Mouse (Mus musculus): Measurements from ENCODE around the gene Dglucy. TPM values are rescaled to one million over a fixed set of nuclear protein-coding genes. Genes with fewer than 3 reads are reported as not detected.

Dglucy gene
- 10 to 100 TPM; 30.5 to 32.2 TPM for total RNA-seq (2021)
- long read RNA-seq, experiment 1, transcript Dglucy-201 (13 exons, 3,295 nt): major isoform, 13 of 22 reads
- long read RNA-seq, experiment 1, partial matches to known transcripts: 0 of 22 reads
- long read RNA-seq, experiment 1, other reads (novel, unspliced or antisense): 9 of 22 reads
- long read RNA-seq, experiment 2, transcript Dglucy-201 (13 exons, 3,295 nt): major isoform, 21 of 33 reads
- long read RNA-seq, experiment 2, partial matches to known transcripts: 1 of 33 reads
- long read RNA-seq, experiment 2, other reads (novel, unspliced or antisense): 9 of 33 reads

GRCm38 (mm10) chr12:100778934-100779865 is at the start of gene Dglucy:
Dglucy (plus strand) TSS chr12:100779057.
- peak; percentile 94 for DNase-seq (ENCODE audit: low spot score)

- DNase-seq (ENCODE audit: low spot score): no peak
Observed at GRCm38 (mm10) chr12:100735156-100735555, 43.7 kb upstream of the Dglucy start.

- DNase-seq (ENCODE audit: low spot score): no peak
Observed at GRCm38 (mm10) chr12:100735581-100735980, 43.3 kb upstream of the Dglucy start.

- DNase-seq (ENCODE audit: low spot score): no peak
Observed at GRCm38 (mm10) chr12:100738498-100738897, 40.4 kb upstream of the Dglucy start.

- DNase-seq (ENCODE audit: low spot score): no peak
Observed at GRCm38 (mm10) chr12:100739011-100739570, 39.8 kb upstream of the Dglucy start.

DNA sequence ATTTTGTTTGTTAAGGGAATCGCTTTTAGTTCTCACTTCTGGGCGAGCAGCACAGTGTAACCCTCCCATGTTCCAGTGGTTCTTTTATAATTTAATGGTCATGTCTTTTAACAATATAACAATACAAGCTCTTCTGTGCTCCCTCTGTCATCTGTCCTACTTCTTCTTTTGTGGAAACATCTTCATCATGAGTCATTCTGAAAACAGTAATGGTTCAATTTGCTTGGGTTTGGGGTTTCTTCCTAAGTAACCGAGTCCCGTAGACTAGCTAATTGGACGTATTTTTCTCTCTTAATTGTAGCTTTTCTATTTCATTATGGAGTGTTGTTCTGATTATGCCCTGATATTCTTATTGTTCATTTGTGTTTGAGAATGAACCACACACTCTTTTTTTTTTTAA is 38.5 kb upstream of the Dglucy start:
- no peak for DNase-seq (ENCODE audit: low spot score)

DNA sequence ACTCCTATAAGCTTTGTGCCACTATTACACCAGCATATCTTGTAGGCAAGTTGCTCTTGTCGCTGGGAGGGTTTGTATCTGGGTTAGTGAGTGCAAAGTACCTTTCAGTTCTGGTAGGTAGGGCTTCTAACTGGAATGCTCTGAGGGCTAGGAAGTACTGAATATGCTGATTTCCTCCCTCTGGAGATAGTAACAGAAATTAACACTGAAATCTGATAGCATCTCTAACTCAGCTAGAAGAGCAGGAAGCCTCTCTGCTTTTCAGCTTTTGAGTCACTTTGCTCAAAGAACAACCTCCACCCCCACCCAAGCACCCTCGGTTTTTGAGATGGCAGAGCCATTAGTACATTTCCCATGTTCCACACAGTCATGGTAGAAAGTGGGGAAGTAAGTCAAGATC is 36.4 kb upstream of the Dglucy start:
- DNase-seq (ENCODE audit: low spot score): no peak

- no peak for DNase-seq (ENCODE audit: low spot score)
Observed at GRCm38 (mm10) chr12:100752977-100753376, 25.9 kb upstream of the Dglucy start.

DNA sequence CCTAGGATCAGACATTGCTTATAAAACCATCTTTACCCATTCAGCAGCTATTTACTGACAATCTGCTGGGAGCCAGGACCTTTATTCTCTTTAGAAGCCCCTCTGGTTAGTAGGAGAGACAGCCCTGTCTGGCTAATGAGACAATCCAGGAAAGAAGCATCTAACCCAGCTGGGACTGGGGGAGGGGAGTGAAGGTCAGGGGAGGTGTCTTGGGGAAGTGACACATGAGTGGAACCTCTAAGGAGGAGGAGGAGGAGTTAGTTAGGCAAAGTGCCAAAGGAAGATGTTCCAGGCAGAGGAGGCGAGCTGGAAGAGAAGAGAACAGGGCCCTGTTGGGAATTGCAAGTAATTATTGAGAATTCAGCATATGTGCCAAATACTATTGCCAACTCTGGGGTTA is 25.1 kb upstream of the Dglucy start:
- DNase-seq (ENCODE audit: low spot score): no peak

GRCm38 (mm10) chr12:100757427-100757826 is 21.4 kb upstream of the Dglucy start:
- no peak for DNase-seq (ENCODE audit: low spot score)

DNA sequence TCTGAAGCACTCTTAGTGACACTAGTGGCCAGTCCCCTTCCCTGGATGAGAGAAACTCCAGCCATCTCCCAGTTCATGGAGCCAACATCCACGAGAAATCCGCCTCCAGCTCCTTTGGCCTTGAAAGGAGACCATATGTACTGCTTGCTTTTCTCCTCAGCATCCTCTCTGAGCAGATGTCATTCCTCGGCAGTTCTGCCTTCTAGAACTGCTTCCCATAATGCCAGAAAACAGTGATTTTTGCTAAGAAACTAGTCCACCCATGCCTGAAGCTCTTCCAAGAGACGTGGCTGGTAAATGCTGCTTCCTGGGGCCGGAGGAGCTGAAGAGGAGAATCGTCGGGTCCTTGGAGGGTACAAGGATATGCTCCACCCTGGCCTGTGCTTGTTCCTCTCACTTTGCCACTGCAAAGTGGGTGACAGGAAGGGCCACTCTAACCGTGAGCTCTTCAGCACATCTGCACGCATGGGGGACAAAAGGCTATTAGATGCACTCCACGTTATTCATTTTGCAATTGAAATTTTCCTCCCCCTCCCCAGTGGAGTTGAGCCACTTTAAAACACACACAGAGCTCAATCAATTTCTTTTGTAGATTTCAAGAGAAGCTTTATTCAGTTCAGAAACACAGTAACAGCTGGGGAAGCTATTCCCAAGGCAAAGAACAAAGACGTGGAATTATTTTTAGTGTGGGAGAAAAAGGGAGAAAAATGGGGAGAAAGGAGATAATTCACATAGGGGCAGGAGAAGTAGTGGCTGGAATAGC is 16.0 kb upstream of the Dglucy start:
- DNase-seq (ENCODE audit: low spot score): no peak

DNA sequence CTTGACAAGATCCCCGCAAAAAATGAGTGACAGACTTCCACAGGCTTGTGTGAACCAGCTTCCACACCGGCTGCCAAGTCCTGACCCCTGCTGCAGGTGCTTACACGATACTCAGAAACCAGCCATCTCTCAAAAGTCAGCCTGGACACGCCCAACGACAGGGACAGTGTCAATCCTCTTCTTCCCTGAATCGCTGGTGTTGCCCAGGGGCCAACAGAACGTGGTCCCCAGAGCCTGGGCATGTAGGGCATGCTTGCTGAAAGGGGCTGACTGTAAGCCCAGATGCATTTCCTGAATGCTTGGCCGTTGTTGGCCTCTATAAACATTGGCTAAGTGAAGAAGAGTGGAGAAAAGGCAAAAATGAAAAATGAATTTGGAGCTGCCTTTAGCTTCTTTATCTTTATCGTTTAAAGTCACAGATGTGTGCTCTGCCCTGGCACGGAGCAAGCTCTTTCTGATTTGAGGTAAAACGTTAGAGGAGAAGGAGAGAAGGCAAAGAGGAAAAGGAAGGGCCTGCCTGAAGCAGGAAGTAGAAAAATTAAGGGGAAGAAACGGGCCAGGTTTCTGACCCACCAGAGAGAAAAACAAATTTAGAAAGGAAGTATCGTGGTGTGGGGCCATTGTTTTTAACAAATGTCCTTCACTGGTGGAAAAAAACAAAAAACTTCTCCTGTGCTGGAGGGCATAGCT is 14.4 kb upstream of the Dglucy start:
- no peak for DNase-seq (ENCODE audit: low spot score)

GRCm38 (mm10) chr12:100769871-100770270 is 9.0 kb upstream of the Dglucy start:
- DNase-seq (ENCODE audit: low spot score): no peak

GRCm38 (mm10) chr12:100770765-100771164 is 8.1 kb upstream of the Dglucy start:
- no peak for DNase-seq (ENCODE audit: low spot score)

DNA sequence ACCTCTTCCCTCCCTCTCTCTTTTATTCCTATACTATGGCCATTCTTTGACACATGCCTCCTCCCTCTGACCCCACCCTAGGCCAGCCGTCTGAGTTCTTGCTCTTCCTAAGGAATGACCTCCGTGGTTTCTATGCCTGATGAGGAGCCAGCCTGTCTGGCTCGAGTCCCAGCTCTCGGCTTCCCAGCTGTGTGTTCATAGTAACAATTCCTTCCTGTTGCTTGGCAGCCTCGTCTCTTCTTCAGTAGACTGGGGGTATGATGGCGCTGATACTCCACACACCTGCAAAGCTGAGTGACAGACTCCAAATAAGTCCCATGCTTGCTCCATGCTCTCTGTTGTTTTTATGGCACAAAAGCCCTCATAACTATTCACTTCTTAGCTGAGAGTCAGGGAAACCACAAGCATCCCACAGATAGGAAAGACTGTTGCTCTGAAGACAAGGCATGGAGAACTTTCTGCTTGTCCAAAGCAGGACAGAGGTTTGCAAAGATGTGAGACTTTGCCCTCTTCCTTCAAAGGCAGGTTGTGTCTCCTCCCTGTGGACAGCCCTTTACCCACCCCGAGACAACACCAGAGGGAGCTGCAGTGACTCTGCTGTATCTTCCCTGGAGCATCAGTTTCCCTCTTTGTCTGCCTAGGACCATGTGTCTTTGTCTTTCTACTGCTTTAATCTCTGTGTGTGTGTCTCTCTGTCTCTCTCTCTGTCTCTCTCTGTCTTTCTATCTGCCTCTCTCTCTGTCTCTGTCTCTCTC is 6.5 kb upstream of the Dglucy start:
- DNase-seq (ENCODE audit: low spot score): peak; percentile 55

- peak; percentile 59 for DNase-seq (ENCODE audit: low spot score)
Observed at GRCm38 (mm10) chr12:100774756-100775155, 4.1 kb upstream of the Dglucy start.

GRCm38 (mm10) chr12:100775291-100775690 is 3.6 kb upstream of the Dglucy start:
- DNase-seq (ENCODE audit: low spot score): no peak

DNA sequence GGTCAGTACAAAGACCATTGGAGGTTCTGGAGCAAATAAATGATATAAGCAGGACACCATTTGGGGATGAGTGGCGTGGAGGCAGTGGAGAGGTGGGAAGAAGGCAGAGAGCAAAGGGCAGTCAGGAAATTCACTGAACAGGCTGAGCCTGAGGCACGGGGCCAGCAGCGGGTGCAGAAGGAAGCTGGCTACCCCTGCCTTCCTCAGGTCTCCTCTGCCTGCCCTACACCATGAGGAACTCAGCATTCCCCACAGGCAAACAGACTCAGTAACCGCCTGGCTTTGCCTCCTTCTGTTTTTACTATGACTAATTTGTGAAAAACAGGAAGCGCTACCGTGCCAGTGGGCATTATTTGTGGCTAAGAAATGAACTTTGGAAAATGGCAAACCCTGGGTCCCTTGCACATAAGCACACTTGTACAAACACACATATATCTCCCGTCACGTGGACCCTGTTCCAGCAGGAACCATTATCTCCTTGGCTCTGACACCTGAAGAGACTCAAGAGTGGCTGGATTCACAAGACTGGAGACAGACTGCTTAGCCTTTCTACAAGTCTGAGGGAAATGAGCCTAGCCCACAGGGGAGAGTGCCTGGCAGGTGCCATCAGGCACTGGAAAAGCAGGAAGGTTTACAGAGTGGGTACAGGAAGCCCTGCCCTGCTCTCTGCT is 2.8 kb upstream of the Dglucy start:
- DNase-seq (ENCODE audit: low spot score): no peak

DNA sequence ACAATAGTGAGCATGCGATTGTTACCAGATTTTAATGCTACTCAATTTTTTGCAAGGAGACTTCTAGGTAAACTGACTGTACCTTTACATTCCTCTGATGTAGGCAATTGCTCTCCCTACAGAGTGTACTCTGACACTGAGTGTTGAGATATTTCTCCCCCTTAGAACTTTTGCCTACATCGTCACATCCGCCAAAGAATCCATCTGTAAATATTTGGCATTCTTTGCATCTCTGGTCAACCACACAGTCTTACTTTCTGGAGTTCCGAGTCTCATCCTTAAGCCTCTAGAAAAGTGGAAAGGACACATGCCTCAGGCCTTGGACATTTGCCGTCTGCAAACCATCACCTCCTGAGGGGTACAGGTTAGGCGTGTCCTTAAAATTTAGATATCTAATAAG is 1.9 kb upstream of the Dglucy start:
- no peak for DNase-seq (ENCODE audit: low spot score)
